Mouse (Mus musculus): ENCODE results near the gene Gpat2. TPM values are rescaled to one million over a fixed set of nuclear protein-coding genes. Genes with fewer than 3 reads are reported as not detected.

Gene Gpat2
- polyA plus RNA-seq, 1 experiment from 2014 or later: 0.29 TPM

DNA sequence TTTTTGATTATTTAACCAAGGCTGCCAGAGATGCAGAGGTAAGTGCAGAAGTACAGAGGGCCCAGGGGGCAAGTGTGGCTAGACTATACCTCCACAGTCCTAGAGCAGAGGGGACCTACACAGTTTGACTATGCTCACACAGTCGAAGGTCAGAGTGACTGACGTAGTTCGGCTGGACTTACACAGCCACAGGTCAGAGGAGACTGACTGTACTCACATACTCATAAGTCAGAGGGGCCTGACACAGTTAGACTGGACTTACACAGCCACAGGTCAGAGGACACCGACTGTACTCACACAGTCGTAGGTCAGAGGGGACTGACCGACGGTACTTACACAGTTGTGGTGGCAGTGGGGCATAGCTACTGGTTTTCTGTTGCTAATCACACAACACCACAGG is 26.3 kb upstream of the Gpat2 start:
- ATAC-seq (ENCODE audit: borderline replicate concordance, extremely low read depth, low FRiP score, low TSS enrichment): no peak
- no peaks in the 10 kb centered on the region for H3K36me3 ChIP-seq
- no peaks in the 10 kb centered on the region for H3K27me3 ChIP-seq
- H3K4me3 ChIP-seq: no peak overlapping the region
- WGBS: 54% methylated on average over 7 of the region's 7 CpGs
- no peak overlapping the region for H3K4me2 ChIP-seq
- no peak overlapping the region for H3K9ac ChIP-seq
- H3K27ac ChIP-seq: no peak overlapping the region
- no peaks in the 10 kb centered on the region for H3K4me1 ChIP-seq
- H3K9me3 ChIP-seq: no peaks in the 10 kb centered on the region

DNA sequence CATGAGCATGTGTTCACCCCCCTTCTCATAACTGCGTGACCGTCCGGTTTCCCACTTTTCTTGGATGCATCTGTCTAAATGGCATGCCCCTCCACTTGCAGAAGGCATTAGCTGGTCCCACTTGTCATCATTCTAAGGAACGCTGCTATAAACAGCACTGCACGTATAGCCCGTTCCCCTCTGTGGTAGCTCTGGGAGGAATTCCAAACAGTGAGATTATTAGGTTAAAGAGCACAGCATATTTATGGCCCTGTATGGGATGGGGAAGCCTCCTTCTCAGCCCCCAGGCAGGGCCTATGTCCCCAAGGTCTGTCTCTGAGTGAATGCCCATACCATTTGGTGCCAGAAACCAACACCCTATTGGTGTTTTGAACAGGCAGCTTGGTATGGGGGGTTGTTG is 13.9 kb upstream of the Gpat2 start:
- H3K9ac ChIP-seq: no peak overlapping the region
- no peaks in the 10 kb centered on the region for H3K36me3 ChIP-seq
- no peaks in the 10 kb centered on the region for H3K27me3 ChIP-seq
- no peaks in the 10 kb centered on the region for H3K9me3 ChIP-seq
- H3K4me3 ChIP-seq: no peak overlapping the region
- no peak overlapping the region for H3K27ac ChIP-seq
- ATAC-seq (ENCODE audit: borderline replicate concordance, extremely low read depth, low FRiP score, low TSS enrichment): no peak
- no peaks in the 10 kb centered on the region for H3K4me1 ChIP-seq
- H3K4me2 ChIP-seq: no peak overlapping the region
- 63% methylated on average over 6 of the region's 6 CpGs for WGBS

DNA sequence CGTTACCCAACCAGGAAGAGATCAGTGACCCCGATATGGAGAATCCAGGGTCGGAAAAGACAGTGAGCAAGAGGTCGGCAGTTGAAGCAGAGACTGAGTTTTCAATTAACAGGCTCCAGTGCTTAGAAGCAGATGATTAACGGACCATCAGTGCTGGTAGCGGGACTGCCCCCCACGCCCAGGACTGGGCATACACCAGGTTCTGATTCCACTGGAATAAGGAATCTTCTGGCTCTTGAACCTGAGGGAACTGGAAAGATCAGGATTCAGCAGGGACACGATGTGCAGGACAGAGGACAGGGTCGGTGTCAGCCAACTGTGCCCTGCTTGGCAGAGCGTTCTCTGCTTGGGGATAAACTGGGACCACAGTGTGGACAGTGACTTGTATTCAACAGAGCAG is 9.2 kb upstream of the Gpat2 start:
- no peak for ATAC-seq (ENCODE audit: borderline replicate concordance, extremely low read depth, low FRiP score, low TSS enrichment)

DNA sequence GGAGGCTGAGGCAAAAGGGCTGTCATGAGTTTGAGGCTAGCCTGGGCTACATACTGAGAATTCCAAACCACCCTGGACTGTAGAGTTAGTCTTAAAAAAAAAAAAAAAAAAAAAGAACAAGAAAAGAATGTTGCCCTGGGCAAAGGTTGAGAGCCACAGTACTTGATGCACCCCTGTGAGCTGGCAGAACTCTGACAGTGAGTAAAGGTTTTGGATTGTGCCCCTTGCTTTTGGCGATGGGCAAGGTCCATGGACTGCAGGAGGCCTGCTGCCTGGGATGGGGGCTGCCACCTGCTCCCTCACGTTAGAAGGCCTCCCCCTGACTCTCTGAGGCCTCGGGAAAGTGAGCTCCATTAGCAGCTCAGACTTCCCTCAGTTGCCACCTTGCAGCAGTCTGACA is 8.3 kb upstream of the Gpat2 start:
- 42% methylated on average over 3 of the region's 3 CpGs for WGBS
- no peak overlapping the region for H3K4me3 ChIP-seq
- H3K36me3 ChIP-seq: no peaks in the 10 kb centered on the region
- ATAC-seq (ENCODE audit: borderline replicate concordance, extremely low read depth, low FRiP score, low TSS enrichment): no peak
- no peak overlapping the region for H3K9ac ChIP-seq
- H3K4me1 ChIP-seq: no peaks in the 10 kb centered on the region
- no peaks in the 10 kb centered on the region for H3K9me3 ChIP-seq
- H3K27ac ChIP-seq: no peak overlapping the region
- no peak overlapping the region for H3K4me2 ChIP-seq
- no peaks in the 10 kb centered on the region for H3K27me3 ChIP-seq

More for the DNA sequence above, 9.2 kb upstream of the Gpat2 start:
- WGBS: 59% methylated on average over 10 of the region's 10 CpGs
- no peaks in the 10 kb centered on the region for H3K27me3 ChIP-seq
- H3K4me3 ChIP-seq: no peak overlapping the region
- no peaks in the 10 kb centered on the region for H3K9me3 ChIP-seq
- H3K9ac ChIP-seq: no peak overlapping the region
- H3K4me2 ChIP-seq: no peak overlapping the region
- H3K27ac ChIP-seq: no peak overlapping the region
- H3K36me3 ChIP-seq: no peaks in the 10 kb centered on the region
- no peaks in the 10 kb centered on the region for H3K4me1 ChIP-seq

DNA sequence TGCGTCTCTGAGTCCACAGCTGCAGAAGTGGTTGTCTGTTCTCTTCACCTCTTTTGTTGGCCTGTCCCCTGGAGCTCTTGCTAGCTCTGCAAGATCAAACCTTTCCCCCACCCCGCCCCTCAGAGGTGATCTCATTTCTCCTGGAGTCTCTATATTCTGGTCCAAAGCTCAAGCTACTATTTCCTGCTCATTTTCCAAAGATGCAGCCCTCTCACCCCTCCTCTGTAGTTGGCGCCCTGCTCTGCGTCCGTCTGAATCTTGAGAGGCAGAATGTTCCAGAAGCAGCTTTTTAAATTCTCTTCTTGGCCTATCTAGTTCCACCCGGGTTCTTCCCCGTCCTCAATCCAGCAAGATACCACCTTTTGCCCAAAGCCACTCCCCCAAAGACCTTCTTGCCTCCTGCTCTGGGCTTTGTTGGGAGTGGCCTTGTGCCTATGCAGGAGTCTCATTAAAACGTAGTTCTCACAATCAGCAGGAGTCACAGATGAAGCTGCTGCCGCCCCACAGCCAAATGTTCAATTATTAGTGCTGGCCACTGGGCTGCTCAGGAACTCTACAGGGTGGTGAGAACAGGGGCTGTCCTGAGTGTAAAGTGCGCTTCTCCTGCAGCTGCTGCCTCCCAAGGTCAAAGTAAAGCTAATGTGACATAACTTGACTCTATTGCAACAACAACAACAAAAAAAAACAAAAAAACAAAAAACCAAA is 6.6 kb upstream of the Gpat2 start:
- H3K9me3 ChIP-seq: no peaks in the 10 kb centered on the region
- no peaks in the 10 kb centered on the region for H3K4me1 ChIP-seq
- no peaks in the 10 kb centered on the region for H3K36me3 ChIP-seq
- no peak overlapping the region for H3K4me2 ChIP-seq
- H3K27ac ChIP-seq: no peak overlapping the region
- no peak overlapping the region for H3K9ac ChIP-seq
- 60% methylated on average over 10 of the region's 10 CpGs for WGBS
- no peak overlapping the region for H3K4me3 ChIP-seq
- no peaks in the 10 kb centered on the region for H3K27me3 ChIP-seq
- no peak for ATAC-seq (ENCODE audit: borderline replicate concordance, extremely low read depth, low FRiP score, low TSS enrichment)

DNA sequence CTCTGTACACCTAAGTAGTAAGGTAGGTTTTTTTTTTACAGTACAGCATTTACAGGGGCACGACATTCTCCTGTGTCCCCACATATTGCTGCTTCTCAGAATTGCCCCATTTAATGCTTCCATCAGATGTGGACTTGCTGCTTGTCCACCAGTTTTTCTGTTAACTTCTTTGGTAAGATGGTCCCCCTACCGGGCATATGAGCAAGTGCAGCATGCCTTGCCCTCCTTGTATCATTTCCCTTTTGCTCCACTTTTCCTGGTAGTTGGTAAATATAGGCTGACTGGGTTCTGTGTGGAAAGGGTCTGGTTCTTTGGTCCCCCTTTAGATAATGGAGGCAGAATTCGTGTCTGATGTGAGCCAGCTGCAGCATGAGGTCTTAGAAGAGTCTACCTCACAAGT is 5.2 kb downstream of the Gpat2 start:
- ATAC-seq (ENCODE audit: borderline replicate concordance, extremely low read depth, low FRiP score, low TSS enrichment): no peak
- Histone ChIP-seq H3K9ac (no peak overlapping the region), H3K4me1 (no peaks in the 10 kb centered on the region), H3K4me2 (no peak overlapping the region), H3K27me3 (no peaks in the 10 kb centered on the region), H3K9me3 (no peaks in the 10 kb centered on the region), H3K4me3 (no peak overlapping the region), H3K36me3 (no peaks in the 10 kb centered on the region), H3K27ac (no peak overlapping the region)
- 17% methylated on average over 3 of the region's 3 CpGs for WGBS

DNA sequence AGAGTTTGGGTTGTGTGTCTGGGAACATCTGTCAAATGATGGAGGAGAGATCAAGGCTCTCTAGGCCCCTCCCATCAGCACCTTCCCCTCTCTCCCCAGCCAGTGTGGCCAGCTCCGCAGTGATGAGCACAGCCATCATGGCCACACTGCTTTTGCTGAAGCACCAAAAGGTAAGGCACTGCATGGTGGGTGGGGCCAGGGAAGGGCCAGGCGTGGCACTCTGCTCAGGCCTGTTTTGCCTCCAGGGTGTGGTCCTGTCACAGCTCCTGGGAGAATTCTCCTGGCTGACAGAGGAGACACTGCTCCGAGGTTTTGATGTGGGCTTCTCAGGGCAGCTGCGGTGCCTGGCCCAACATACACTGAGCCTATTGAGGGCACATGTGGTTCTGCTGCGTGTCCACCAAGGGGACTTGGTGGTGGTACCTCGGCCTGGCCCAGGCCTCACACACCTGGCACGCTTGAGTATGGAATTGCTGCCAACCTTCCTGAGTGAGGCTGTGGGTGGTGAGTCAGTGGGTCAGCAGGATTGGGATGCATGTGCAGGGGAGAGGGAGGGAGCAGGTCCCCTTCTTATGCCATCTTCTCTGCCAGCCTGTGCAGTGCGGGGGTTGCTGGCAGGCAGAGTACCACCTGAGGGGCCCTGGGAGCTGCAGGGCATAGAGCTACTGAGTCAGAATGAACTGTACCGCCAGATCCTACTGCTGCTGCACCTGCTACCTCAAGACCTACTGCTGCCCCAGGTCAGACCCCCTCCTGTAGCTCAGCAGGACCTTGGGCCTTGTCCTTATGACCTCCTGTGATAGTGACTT is 8.7 kb downstream of the Gpat2 start:
- H3K4me2 ChIP-seq: no peak overlapping the region
- no peaks in the 10 kb centered on the region for H3K27me3 ChIP-seq
- 76% methylated on average over 9 of the region's 9 CpGs for WGBS
- H3K36me3 ChIP-seq: no peaks in the 10 kb centered on the region
- H3K4me1 ChIP-seq: no peaks in the 10 kb centered on the region
- H3K4me3 ChIP-seq: no peak overlapping the region
- H3K9ac ChIP-seq: no peak overlapping the region
- H3K9me3 ChIP-seq: no peaks in the 10 kb centered on the region
- no peak overlapping the region for H3K27ac ChIP-seq
- ATAC-seq (ENCODE audit: borderline replicate concordance, extremely low read depth, low FRiP score, low TSS enrichment): no peak

DNA sequence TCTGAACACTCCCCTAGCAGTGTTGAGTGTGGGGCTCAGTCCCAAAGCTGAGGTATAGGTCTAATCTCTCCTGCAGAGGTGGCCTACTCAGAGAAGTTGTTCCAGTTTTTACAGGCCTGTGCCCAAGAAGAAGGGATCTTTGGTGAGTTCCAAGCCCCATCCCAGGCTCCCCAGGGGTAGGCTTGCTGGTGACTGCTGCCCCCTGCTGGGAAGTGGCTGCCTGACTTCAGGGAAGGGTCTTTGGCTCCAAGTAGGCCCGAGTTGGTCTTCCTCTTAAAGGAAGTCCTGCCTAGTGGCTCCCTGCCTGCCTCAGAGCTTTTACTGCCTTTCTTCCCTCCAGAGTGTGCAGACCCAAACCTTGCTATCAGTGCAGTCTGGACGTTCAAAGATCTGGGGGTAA is 10.1 kb downstream of the Gpat2 start:
- H3K4me3 ChIP-seq: no peak overlapping the region
- WGBS: 11% methylated on average over 2 of the region's 2 CpGs
- no peak for ATAC-seq (ENCODE audit: borderline replicate concordance, extremely low read depth, low FRiP score, low TSS enrichment)

DNA sequence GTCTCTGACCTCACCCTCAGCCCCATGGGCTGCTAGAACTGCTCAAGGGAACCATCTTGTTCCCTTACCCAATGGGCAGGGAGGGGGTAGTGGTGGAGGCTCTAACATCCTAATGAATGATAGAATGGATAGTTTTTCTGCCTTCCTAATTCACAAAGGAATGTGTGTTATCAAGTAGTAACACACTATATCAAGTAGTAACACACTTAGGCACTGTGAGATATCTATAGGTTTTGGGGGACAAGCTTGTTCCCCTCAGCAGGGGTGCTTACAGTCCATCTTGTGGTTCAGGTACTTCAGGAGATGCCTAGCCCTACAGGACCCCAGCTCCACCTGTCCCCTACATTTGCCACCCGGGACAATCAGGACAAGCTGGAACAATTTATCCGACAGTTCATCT is 10.6 kb downstream of the Gpat2 start:
- Histone ChIP-seq H3K4me2 (no peak overlapping the region), H3K4me1 (no peaks in the 10 kb centered on the region), H3K9me3 (no peaks in the 10 kb centered on the region), H3K27me3 (no peaks in the 10 kb centered on the region), H3K27ac (no peak overlapping the region), H3K36me3 (no peaks in the 10 kb centered on the region), H3K9ac (no peak overlapping the region), H3K4me3 (no peak overlapping the region)
- no peak for ATAC-seq (ENCODE audit: borderline replicate concordance, extremely low read depth, low FRiP score, low TSS enrichment)
- 82% methylated on average over 2 of the region's 2 CpGs for WGBS

More for the DNA sequence above, 10.1 kb downstream of the Gpat2 start:
- no peaks in the 10 kb centered on the region for H3K27me3 ChIP-seq
- no peaks in the 10 kb centered on the region for H3K9me3 ChIP-seq
- no peaks in the 10 kb centered on the region for H3K4me1 ChIP-seq
- H3K9ac ChIP-seq: no peak overlapping the region
- no peak overlapping the region for H3K27ac ChIP-seq
- no peaks in the 10 kb centered on the region for H3K36me3 ChIP-seq
- H3K4me2 ChIP-seq: no peak overlapping the region

DNA sequence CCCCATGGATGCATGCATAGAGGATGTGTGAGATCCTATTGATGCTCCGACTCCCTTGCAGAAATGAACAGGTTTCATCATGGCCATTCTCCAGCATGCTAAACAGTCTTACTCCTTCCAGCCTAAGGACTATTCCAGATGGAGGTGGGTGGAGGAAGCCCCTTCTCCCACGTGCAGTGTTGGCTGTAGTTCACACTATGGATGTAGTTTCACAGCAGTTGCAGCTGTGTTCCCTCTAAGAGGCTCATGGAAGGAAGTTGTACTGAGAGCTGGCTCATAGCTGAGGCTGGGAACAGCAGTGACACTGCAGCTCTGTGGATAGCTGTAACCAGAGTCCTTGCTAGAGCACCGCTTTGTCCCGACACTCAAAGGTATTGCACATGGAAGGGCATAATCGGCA is 12.7 kb downstream of the Gpat2 start:
- Histone ChIP-seq H3K9me3 (no peaks in the 10 kb centered on the region), H3K27ac (no peak overlapping the region), H3K4me2 (no peak overlapping the region), H3K4me1 (no peaks in the 10 kb centered on the region), H3K4me3 (no peak overlapping the region), H3K9ac (no peak overlapping the region), H3K36me3 (no peaks in the 10 kb centered on the region), H3K27me3 (no peaks in the 10 kb centered on the region)
- no peak for ATAC-seq (ENCODE audit: borderline replicate concordance, extremely low read depth, low FRiP score, low TSS enrichment)
- WGBS: 84% methylated on average over 5 of the region's 5 CpGs

DNA sequence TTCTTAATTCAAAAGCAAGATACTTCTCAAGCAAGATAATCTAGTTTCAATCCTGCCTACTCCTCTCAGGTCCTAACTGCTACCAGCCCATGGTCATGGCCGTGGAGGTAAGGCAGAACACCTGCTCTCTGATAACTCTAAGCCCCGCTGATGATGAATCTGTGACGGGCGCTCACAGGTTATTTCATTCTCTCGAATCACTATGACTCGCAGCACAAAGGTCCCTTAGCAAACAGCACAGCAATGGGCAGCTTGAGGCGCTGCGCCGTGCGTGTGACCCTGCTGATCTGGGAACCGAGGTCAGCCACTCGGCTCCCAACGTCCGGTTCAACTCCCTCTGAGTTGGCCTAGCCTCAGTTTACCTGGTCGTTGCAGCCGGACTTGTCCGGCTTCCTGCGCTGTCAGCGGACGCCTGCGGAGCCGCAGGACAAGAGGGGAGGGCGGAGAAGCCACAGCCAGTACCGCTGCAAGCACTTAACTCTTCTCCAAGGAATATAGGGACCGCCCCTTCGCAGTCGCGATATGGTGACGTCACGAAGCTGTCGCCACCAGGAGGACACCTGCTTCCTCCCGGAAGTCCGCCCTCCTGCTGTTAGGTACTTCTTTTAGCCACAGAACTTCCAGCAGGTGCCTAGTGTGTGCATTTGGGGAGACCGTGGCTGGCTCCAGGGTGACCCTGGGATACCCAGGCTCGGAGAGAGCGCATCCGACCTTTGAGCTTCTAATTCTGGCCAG is 19.2 kb downstream of the Gpat2 start, which contains the start of gene Fahd2a:
Gene Fahd2a, minus strand, starts transcription at position 511 of the 735 bp plus-strand sequence.
- no peaks in the 10 kb centered on the region for H3K27me3 ChIP-seq
- ATAC-seq (ENCODE audit: borderline replicate concordance, extremely low read depth, low FRiP score, low TSS enrichment): peak; percentile 82
- H3K4me2 ChIP-seq: peak within 1 kb of the TSS; percentile 68
- H3K9ac ChIP-seq: peak within 1 kb of the TSS; percentile 52
- 2% methylated on average over 37 of the region's 37 CpGs for WGBS
- H3K4me3 ChIP-seq: peak within 1 kb of the TSS; percentile 68
- H3K27ac ChIP-seq: no peak within 1 kb of the TSS
- peaks cover 8% of the 10 kb centered on the region; the same call in 1 of the 2 replicates for H3K4me1 ChIP-seq
- H3K9me3 ChIP-seq: no peaks in the 10 kb centered on the region
- no peaks in the 10 kb centered on the region for H3K36me3 ChIP-seq

DNA sequence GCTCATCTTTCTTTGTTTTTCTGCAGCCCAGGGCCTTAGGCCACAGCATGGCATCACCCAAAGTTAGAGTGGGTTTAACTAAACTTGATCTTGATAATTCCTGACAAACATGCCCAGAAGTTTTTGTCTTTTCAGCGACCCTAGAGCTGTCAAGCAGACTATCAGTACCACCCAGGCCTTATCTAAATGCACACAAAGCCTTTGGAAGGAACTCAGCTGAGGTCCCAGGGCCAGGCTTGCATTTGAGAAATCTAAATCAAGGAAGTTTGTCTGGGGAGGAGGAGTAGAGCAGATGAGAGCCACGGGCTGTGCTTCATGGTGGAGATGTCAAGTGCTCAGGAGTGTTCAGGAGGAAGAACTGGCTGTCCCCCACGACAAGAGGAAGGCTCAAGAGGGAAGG is 21.8 kb downstream of the Gpat2 start:
- H3K4me1 ChIP-seq: peaks cover 15% of the 10 kb centered on the region
- 33% methylated on average over 3 of the region's 3 CpGs for WGBS
- no peaks in the 10 kb centered on the region for H3K36me3 ChIP-seq
- H3K27ac ChIP-seq: no peak overlapping the region
- H3K4me3 ChIP-seq: no peak overlapping the region
- no peaks in the 10 kb centered on the region for H3K9me3 ChIP-seq
- no peak overlapping the region for H3K4me2 ChIP-seq
- peaks cover 1% of the 10 kb centered on the region; the same call in 1 of the 2 replicates for H3K27me3 ChIP-seq
- ATAC-seq (ENCODE audit: borderline replicate concordance, extremely low read depth, low FRiP score, low TSS enrichment): no peak
- no peak overlapping the region for H3K9ac ChIP-seq

All from lung, embryonic 15.5 days (tissue).